Mouse (Mus musculus) spleen, adult 2 months (tissue): ENCODE results near the gene Orm3.

ENCODE experiments used
- CTCF ChIP-seq: fragments of 200-500 bp; IDR thresholded peaks from 2 replicates; pipeline ENCODE4 v1.5.1; 2011; ENCODE audit warnings: mild to moderate bottlenecking, inconsistent platforms; ENCODE audit not compliant: insufficient read depth, insufficient read length, insufficient replicate concordance; ENCODE audit errors: extremely low read depth
- POLR2A ChIP-seq: fragments of 200-500 bp; IDR thresholded peaks from 2 replicates; pipeline ENCODE4 v1.6.1; 2011; ENCODE audit warnings: low read depth, low read length, inconsistent platforms

DNA sequence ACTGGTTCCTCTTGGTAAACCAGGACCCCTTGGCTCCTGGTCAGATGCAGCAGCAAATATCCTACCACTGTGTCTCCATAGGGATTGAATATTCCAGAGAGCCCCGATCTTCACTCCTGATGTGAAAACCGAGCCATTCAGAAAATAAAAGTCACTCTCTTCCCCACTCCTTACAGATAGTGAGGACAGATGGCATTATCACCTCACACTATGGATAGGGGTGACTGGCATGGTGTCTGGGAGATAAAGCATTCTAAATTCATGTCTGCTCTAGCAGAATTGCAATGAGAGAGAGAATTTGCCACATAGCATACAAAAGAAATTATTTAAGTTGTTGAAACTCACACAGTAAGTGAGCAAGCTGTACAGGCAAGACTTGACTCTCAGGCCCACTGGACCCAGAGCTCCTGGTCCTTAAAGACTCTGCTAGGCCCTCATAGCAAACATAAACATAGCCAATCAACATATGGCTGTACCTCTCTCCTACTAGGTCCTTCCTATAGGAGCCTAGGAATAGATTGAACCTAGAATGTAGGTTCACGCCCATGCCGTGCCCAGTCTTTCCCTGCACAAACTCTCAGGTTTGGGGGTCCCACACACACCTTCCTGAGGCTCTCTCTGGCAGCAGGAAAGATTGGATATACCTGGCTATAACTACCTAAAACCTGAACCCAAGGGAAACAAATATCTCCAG is 26.9 kb downstream of the Orm3 start:
- no peak for TF ChIP-seq POLR2A
- no peak for TF ChIP-seq CTCF
